Mouse (Mus musculus) stomach, postnatal 0 days (tissue): Measurements from ENCODE around the gene Olfr1166. TPM values are rescaled to one million over a fixed set of nuclear protein-coding genes. Genes with fewer than 3 reads are reported as not detected.
"Not testable (repeated sequence)": the region's sequence is repeated elsewhere in the genome, so short reads cannot be mapped to it uniquely, and the experiment has no call there.

Experiments
- ATAC-seq: fragments of 200-750 bp; cut with Nextera tagmentation; 2 replicates; pipeline ENCODE4 v1.8.0; 2017; ENCODE audit not compliant: low FRiP score, low TSS enrichment
- DNase-seq: peaks from one replicate; pipeline ENCODE4 v3.0.0-alpha.2; 2016; ENCODE audit warnings: low spot score
- H3K27ac ChIP-seq: fragments of 300-500 bp; sonication (generic); replicated peaks from 2 replicates; pipeline ENCODE4 v1.5.1; 2014; ENCODE audit warnings: mild to moderate bottlenecking, control low read depth
- H3K27me3 ChIP-seq: fragments of 300-500 bp; sonication (generic); 2 replicates; pipeline ENCODE4 v1.6.1; 2014; ENCODE audit warnings: low read length; ENCODE audit not compliant: control insufficient read depth, insufficient read depth
- H3K36me3 ChIP-seq: fragments of 300-500 bp; sonication (generic); 2 replicates; pipeline ENCODE4 v1.6.1; 2014; ENCODE audit warnings: low read length, mixed read lengths; ENCODE audit not compliant: control insufficient read depth, insufficient read depth
- H3K4me1 ChIP-seq: fragments of 300-500 bp; sonication (generic); replicated peaks from 2 replicates; pipeline ENCODE4 v1.6.1; 2014; ENCODE audit warnings: antibody characterized with exemption; ENCODE audit not compliant: control insufficient read depth, insufficient read depth
- H3K4me2 ChIP-seq: fragments of 300-500 bp; sonication (generic); replicated peaks from 2 replicates; pipeline ENCODE4 v1.6.1; 2014; ENCODE audit warnings: low read depth, mild to moderate bottlenecking, control low read depth, moderate library complexity
- H3K4me3 ChIP-seq: fragments of 300-500 bp; sonication (generic); 2 replicates; pipeline ENCODE4 v1.5.1; 2014; ENCODE audit warnings: low read depth, low read length, control low read depth
- H3K9ac ChIP-seq: fragments of 300-500 bp; sonication (generic); 2 replicates; pipeline ENCODE4 v1.6.1; 2014; ENCODE audit warnings: mild to moderate bottlenecking, low read length, control low read depth, mixed read lengths
- H3K9me3 ChIP-seq: fragments of 300-500 bp; sonication (generic); 2 replicates; pipeline ENCODE4 v1.6.1; 2016; ENCODE audit warnings: low read length; ENCODE audit not compliant: control insufficient read depth
- CTCF ChIP-seq: IDR thresholded peaks from 2 replicates; pipeline ENCODE4 v1.5.1; 2016; ENCODE audit warnings: antibody characterized with exemption, low read depth, mild to moderate bottlenecking, moderate library complexity
- EP300 ChIP-seq: optimal IDR thresholded peaks from 2 replicates; pipeline ENCODE3; 2016; ENCODE audit warnings: antibody characterized with exemption
- WGBS: fragments of 180-500 bp; shearing (Covaris S2); extraction: QIAGEN DNeasy Blood & Tissue Kit; methylation state at CpG from one replicate; pipeline ENCODE4 v1.1.7; 2014; 5-methylcytosine and 5-hydroxymethylcytosine counted together
- polyA plus RNA-seq: library from polyadenylated mRNA; unstranded; fragments of >200 nt; fragmentation: Nextera tagmentation; extraction: Ambion mirVana; gene quantifications from 2 replicates; pipeline ENCODE4 v1.2.1, GENCODE M21; 2015

Gene Olfr1166
- polyA plus RNA-seq, result not detected in 2 replicates

DNA sequence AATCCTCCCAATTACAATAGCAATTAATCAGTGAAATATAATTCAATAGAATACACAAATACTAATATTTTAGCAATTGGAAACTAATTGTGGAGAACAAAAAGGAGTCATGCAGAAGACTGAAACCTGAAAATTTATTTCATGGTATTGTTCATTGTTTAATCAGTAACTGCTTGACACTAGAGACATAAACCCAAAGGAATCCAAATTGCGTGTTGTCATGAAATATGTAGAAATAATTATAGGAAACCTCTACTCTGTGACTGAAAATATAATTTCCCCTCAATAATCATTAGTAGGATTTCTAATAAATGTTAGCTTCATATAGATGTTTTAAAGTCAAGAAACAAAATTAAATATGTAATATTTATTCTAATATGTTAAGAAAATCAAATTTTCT, at the start of gene Olfr1166:
TSS of gene Olfr1166 (minus strand) at position 101 of the 400 bp plus-strand sequence.
- Histone ChIP-seq H3K9ac (no peak within 1 kb of the TSS), H3K9me3 (no peaks in the 10 kb centered on the region), H3K27ac (no peak within 1 kb of the TSS), H3K36me3 (no peaks in the 10 kb centered on the region), H3K4me3 (no peak within 1 kb of the TSS), H3K4me2 (no peak within 1 kb of the TSS), H3K27me3 (no peaks in the 10 kb centered on the region), H3K4me1 (no peaks in the 10 kb centered on the region)
- no peak for TF ChIP-seq CTCF
- no peak for TF ChIP-seq EP300
- DNase-seq (no peak), ATAC-seq (no peak)
- WGBS, result 81% methylated on average over 1 of the region's 1 CpGs

DNA sequence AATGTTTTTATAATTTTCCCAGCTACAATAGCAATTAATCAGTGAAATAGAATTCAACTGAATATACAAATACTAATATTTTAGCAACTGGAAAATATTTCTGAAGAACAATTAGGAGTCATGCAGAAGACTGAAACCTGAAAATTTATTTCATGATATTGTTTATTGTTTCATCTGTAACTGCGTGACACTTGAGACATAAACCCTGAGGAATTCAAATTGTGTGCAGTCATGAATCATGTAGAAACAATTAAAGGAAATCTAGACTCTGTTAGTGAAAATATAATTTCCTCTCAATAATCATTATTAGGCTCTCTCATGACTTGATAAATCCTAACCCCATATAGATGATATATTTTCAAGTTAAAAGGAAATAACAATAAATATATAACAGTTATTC, 27.0 kb upstream of the Olfr1166 start, which contains the start of gene Olfr1167:
TSS of gene Olfr1167 (minus strand) at position 101 of the 400 bp plus-strand sequence.
- 78% methylated on average over 1 of the region's 1 CpGs for WGBS

DNA sequence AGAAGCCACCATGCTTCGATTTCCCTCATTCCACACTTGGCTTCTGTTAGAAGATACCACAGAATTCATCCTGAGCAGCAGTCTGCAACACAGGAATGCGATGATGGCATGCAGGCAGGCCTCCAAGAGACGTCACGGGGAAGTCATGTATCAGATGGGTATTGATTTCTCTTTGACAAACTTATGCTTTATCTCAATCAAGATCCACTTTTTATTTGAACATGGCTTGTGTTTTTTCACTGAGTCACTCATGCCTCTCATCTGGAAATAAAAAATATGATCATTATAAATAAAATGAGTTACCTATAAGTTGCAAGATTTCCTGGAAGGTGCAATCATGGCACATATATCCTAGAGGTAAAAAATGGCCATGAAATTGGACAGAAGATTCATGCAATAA, 34.2 kb downstream of the Olfr1166 start, which contains the start of gene Olfr1164:
TSS of gene Olfr1164 (minus strand) at position 101 of the 400 bp plus-strand sequence.
- no peak within 1 kb of the TSS for H3K4me3 ChIP-seq
- H3K27ac ChIP-seq, result no peak within 1 kb of the TSS
- WGBS, result 67% methylated on average over 4 of the region's 4 CpGs
- no peak within 1 kb of the TSS for H3K4me2 ChIP-seq
- no peaks in the 10 kb centered on the region for H3K9me3 ChIP-seq
- TF ChIP-seq EP300 (no peak), CTCF (no peak)
- no peak for DNase-seq
- no peak for ATAC-seq
- no peaks in the 10 kb centered on the region for H3K36me3 ChIP-seq
- no peaks in the 10 kb centered on the region for H3K4me1 ChIP-seq
- no peak within 1 kb of the TSS for H3K9ac ChIP-seq
- no peaks in the 10 kb centered on the region for H3K27me3 ChIP-seq

More for the DNA sequence above, 27.0 kb upstream of the Olfr1166 start, which contains the start of gene Olfr1167:
- H3K27ac ChIP-seq, ATAC-seq, H3K4me3 ChIP-seq, H3K4me2 ChIP-seq, H3K27me3 ChIP-seq, DNase-seq, H3K4me1 ChIP-seq, H3K9me3 ChIP-seq, H3K9ac ChIP-seq, H3K36me3 ChIP-seq: not testable (repeated sequence)

Other genes with a start within 250 kb of the Olfr1166 start
- gene Olfr1153, start 233.3 kb downstream of the Olfr1166 start, polyA plus RNA-seq, result 0.10 TPM in 1 of 2 replicates, not detected in the other
- not detected in 2 replicates for gene Olfr1154, start 223.1 kb downstream of the Olfr1166 start, polyA plus RNA-seq
- not detected in 2 replicates for gene Olfr1155, start 183.1 kb downstream of the Olfr1166 start, polyA plus RNA-seq
- not detected in 2 replicates for gene Olfr1156, start 175.2 kb downstream of the Olfr1166 start, polyA plus RNA-seq
- not detected in 2 replicates for gene Olfr1157, start 160.0 kb downstream of the Olfr1166 start, polyA plus RNA-seq
- not detected in 2 replicates for gene Olfr74, start 153.6 kb downstream of the Olfr1166 start, polyA plus RNA-seq
- gene Olfr1158, start 138.2 kb downstream of the Olfr1166 start, polyA plus RNA-seq, result not detected in 2 replicates
- gene Olfr1160, start 120.0 kb downstream of the Olfr1166 start, polyA plus RNA-seq, result 0.04 TPM in 1 of 2 replicates, not detected in the other
- not detected in 2 replicates for gene Olfr1161, start 105.5 kb downstream of the Olfr1166 start, polyA plus RNA-seq
- not detected in 2 replicates for gene Olfr73, start 90.6 kb downstream of the Olfr1166 start, polyA plus RNA-seq
- gene Olfr1162, start 77.1 kb downstream of the Olfr1166 start, polyA plus RNA-seq, result 0.02 TPM in 1 of 2 replicates, not detected in the other
- not detected in 2 replicates for gene Olfr1163, start 56.4 kb downstream of the Olfr1166 start, polyA plus RNA-seq
- gene Olfr1164, start 34.3 kb downstream of the Olfr1166 start, polyA plus RNA-seq, result not detected in 2 replicates
- not detected in 2 replicates for gene Olfr1167, start 26.9 kb upstream of the Olfr1166 start, polyA plus RNA-seq
- not detected in 2 replicates for gene Olfr1168, start 53.6 kb upstream of the Olfr1166 start, polyA plus RNA-seq
- 0.04 TPM in 1 of 2 replicates, not detected in the other for gene Olfr1170, start 100.1 kb upstream of the Olfr1166 start, polyA plus RNA-seq
- 0.01 TPM in 1 of 2 replicates, not detected in the other for gene Olfr1173, start 151.6 kb upstream of the Olfr1166 start, polyA plus RNA-seq
- not detected in 2 replicates for gene Olfr1174-ps, start 186.9 kb upstream of the Olfr1166 start, polyA plus RNA-seq
- gene Olfr1175-ps, start 198.9 kb upstream of the Olfr1166 start, polyA plus RNA-seq, result not detected in 2 replicates
- gene Olfr1176, start 208.4 kb upstream of the Olfr1166 start, polyA plus RNA-seq, result not detected in 2 replicates
- gene Olfr1177-ps, start 218.2 kb upstream of the Olfr1166 start, polyA plus RNA-seq, result not detected in 2 replicates